Mouse (Mus musculus): ENCODE results near the gene Ak8.

Ak8 gene

DNA sequence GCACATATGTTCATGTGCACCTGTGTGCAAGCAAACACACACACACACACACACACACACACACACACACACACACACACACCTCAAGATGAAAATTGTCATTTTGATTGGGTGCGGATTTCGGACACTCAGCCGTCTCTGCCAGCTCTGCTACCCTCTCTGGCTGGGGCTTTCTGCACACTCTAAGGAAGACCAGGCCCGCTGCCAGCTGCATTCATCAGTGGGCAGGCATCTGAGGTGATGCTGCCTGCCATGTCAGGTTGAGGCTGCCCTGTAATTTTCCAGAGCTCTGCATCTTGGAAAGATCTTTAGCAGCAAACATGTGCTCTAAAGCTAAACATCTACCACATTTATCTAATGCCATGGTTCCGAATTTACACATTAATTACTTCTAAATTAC lies 37.1 kb downstream of the Ak8 start:
- no peak for DNase-seq

DNA sequence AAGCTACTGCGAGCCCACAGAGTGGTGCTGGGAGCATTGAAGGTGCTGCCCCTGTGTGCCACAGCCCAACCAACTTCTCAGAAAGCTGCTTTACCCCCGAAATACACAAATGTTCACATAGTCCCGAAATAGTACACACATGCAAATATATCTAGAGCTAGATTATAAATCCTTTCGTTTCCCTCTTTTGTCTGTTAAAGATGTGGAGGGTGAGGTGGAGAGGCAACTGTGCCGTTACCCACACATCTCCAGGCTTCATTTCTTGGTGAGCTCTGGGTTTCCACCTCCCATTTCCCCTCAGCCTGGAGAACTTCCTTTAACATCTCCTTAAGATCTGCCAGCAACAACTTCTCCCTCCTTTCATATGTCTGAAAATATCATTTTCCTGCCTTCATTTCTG lies 40.2 kb downstream of the Ak8 start:
- no peak for DNase-seq

GRCm38 (mm10) chr2:28742701-28743100 lies 42.7 kb downstream of the Ak8 start:
- no peak for DNase-seq

- DNase-seq = peak; percentile 58
These were observed 46.8 kb downstream of the Ak8 start for GRCm38 (mm10) chr2:28746682-28747332.

DNA sequence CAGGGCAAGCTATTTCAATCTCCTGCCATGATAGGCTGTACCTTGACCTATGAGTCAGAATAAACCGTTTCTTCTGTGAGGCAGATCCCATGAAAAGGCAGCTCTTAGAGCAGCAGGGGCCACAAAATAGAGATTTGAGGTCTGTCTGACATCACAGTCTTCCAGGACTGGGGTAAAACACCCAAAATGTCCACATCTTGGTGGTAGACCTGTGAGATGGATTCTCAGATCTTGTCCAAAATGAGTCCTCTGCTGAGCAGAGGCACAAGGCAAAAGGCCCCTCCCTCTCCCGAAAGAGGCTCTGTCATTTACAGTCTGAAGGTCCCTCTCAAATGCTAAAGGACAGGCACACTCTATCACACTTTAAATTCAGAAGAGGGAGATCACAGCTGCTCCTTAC lies 47.7 kb downstream of the Ak8 start:
- no peak for DNase-seq

GRCm38 (mm10) chr2:28751186-28751585 lies 51.2 kb downstream of the Ak8 start:
- no peak for DNase-seq

DNA sequence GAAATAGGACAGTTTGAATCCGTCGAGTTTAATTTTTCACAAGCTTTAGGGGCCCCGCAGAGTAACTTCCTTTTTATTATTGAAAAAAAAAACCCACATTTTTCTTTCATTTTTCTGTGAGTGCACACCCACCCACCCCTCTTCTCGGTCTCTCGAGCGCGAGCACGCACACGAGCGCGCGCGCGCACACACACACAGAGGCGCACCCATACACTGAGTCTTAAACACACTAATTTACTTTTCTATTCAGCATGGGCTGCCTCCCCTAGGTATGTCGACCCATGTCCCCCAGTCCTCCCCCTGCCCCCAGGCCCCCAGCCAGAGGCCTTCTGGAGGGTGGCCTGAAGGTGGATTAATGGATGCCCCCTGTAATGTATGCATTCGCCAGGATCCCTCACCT lies 51.7 kb downstream of the Ak8 start:
- DNase-seq = no peak

- no peak for DNase-seq
These were observed 52.4 kb downstream of the Ak8 start for GRCm38 (mm10) chr2:28752388-28752787.

DNA sequence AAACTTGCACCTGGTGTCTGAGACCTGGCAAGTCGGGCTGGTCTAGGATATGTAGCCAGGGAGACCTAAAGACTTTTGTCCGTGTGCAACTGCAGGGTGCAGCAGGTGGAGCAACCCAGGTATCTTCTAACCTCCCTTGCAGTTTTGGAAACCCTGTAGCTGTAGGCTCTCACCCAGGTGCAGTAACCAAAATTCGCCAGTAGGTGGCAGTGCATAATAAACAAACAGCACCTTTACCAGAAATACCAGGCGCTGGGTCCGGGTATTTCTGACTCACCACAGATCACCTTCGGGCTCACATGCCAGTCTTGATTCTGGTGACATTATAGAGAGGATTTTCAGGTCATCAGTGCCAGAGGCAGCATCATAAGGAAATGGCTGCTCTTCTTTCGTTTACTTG lies 55.5 kb downstream of the Ak8 start:
- DNase-seq = peak; percentile 82

DNA sequence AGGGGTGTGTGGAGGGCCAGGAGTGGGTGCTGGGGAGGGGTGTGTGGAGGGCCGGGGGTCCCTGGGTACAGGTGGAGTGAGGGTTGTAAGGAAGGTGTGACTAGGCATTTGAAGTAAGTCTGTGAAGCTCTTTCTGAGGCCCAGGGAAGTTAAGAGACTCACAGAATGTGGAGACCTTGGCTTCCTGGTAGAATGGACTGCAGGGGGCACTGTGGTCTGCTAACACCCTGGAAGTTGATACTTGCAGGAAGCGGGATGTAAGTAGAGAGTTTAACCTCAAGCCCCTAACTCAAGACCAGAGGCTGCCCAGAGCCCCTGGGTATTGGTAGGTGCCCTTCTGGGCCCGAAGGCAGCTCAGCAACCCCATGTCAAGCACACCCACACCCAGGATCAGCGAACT lies 56.2 kb downstream of the Ak8 start:
- peak; percentile 75 for DNase-seq

GRCm38 (mm10) chr2:28759441-28759840 lies 59.5 kb downstream of the Ak8 start:
- no peak for DNase-seq

- DNase-seq = no peak
These were observed 66.6 kb downstream of the Ak8 start for GRCm38 (mm10) chr2:28766590-28766989.

GRCm38 (mm10) chr2:28767041-28767440 lies 67.1 kb downstream of the Ak8 start:
- no peak for DNase-seq

DNA sequence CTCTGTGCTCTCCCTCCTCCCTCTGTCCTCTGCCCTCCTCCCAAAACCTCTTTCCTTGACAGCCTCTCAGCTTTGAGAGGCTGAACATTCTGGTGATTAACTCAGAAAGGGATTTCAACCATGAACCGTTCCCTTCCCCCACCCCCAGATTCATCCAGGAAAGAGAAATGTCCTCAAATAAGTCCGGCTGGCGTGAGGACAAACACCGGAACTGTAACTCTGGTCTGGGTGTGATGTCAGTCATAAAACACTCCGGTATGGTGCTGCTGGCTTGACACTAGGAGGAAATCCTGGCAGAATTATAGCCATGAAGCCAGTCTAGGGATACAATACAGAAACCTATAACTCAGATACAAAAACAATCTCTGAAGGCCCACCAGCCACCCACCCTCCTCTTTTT lies 70.7 kb downstream of the Ak8 start:
- no peak for DNase-seq

DNA sequence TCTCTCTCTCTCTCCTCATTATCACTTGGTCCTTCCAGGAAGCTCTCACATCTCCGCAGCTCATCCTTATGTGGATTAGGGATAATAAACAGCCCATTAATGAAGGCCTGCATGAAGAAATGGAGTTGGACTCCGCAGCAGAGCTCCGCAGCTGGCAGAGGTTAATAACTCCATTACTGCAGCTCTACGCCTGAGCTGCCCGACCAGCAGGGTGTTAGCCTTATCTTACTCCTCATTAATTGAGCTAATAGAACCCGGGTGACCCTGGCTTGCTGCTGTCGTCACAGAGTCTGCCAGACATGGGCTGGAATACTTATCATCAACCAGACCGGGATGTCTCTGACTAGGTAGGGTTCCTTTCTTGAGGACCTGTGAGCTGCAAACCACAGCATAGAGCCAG lies 74.1 kb downstream of the Ak8 start:
- DNase-seq = no peak

- no peak for DNase-seq
These were observed 76.8 kb downstream of the Ak8 start for GRCm38 (mm10) chr2:28776728-28777127.

GRCm38 (mm10) chr2:28780001-28780782 lies 80.2 kb downstream of the Ak8 start:
- no peak for DNase-seq

GRCm38 (mm10) chr2:28781310-28781709 lies 81.3 kb downstream of the Ak8 start:
- no peak for DNase-seq

- DNase-seq = no peak
These were observed 86.5 kb downstream of the Ak8 start for GRCm38 (mm10) chr2:28786355-28787066.

GRCm38 (mm10) chr2:28787067-28787619 lies 87.2 kb downstream of the Ak8 start:
- no peak for DNase-seq

DNA sequence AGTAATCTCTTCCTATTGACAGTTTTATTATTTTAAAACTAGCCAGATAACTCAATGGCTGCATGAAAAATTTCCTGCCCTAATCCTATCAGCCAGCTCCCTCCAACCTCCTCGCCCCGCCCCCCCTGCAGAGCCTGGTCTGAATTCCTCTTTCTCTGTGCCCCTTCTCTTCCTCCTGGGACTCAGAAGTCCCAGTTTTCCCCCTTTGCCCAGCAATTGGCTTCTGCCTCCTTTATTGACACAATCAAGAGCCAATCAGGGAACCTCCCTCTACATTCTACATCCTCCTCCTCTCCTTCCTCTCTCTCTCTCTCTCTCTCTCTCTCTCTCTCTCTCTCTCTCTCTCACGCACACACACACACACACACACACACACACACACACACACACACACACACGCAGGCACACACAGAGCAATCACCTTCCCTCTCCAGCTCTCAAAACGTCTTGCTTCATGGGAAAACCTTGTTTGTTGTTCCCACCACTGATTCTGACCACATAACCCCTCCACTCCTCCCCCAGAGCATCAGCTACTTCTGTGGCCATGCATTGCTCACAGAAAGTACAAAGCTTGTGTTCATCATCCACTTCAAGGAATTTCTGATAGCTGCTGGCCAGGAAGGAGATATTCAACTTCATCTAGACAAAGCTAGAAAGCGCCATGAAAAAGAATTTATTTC lies 93.1 kb downstream of the Ak8 start:
- DNase-seq = peak; percentile 28

DNA sequence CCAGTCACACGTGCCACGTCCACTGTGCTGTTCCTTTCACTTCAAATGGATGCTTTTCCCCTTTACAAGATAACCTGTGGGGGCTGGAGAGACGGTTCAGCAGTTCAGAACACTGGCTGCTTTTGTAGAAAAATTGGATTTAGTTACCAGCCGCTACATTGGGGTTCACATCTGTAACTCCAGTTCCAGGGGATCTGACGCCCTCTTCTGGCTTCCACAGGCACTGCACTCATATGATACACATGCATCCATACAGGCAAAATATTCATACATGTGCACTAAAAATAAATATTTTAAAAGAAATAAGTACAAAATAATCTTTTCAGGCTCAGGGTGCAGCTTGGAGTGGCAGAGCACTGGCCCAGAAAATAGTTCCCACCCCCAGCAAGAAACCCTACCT lies 94.7 kb downstream of the Ak8 start:
- DNase-seq = no peak

GRCm38 (mm10) chr2:28796298-28796697 lies 96.3 kb downstream of the Ak8 start:
- DNase-seq = no peak

Measured in lung, postnatal 14 days (tissue).